Mouse (Mus musculus): Measurements from ENCODE around the gene F2rl1.
"Not testable (repeated sequence)": the region's sequence is repeated elsewhere in the genome, so short reads cannot be mapped to it uniquely, and the experiment has no call there.

F2rl1 gene

GRCm38 (mm10) chr13:95533640-95534039, 8.6 kb upstream of the F2rl1 start:
- no peak for DNase-seq (ENCODE audit: low read depth)

GRCm38 (mm10) chr13:95533121-95533520, 8.1 kb upstream of the F2rl1 start:
- not testable (repeated sequence) for DNase-seq (ENCODE audit: low read depth)

- no peak for DNase-seq (ENCODE audit: low read depth)
Observed at GRCm38 (mm10) chr13:95531273-95532045, 6.4 kb upstream of the F2rl1 start.

- DNase-seq (ENCODE audit: low read depth), result no peak
Observed at GRCm38 (mm10) chr13:95529246-95529645, 4.2 kb upstream of the F2rl1 start.

- no peak for DNase-seq (ENCODE audit: low read depth)
Observed at GRCm38 (mm10) chr13:95524424-95524673, 678 bp downstream of the F2rl1 start.

- peak; percentile 70 for DNase-seq (ENCODE audit: low read depth)
Observed at GRCm38 (mm10) chr13:95523659-95524423, 1.2 kb downstream of the F2rl1 start.

GRCm38 (mm10) chr13:95522176-95522575, 2.9 kb downstream of the F2rl1 start:
- DNase-seq (ENCODE audit: low read depth), result no peak

GRCm38 (mm10) chr13:95521029-95521428, 4.0 kb downstream of the F2rl1 start:
- peak; percentile 74 for DNase-seq (ENCODE audit: low read depth)

- DNase-seq (ENCODE audit: low read depth), result no peak
Observed at GRCm38 (mm10) chr13:95514756-95515155, 10.3 kb downstream of the F2rl1 start.

GRCm38 (mm10) chr13:95510054-95510453, 15.0 kb downstream of the F2rl1 start:
- DNase-seq (ENCODE audit: low read depth), result no peak

- no peak for DNase-seq (ENCODE audit: low read depth)
Observed at GRCm38 (mm10) chr13:95503279-95503917, 21.6 kb downstream of the F2rl1 start.

GRCm38 (mm10) chr13:95496601-95497000, 28.4 kb downstream of the F2rl1 start:
- DNase-seq (ENCODE audit: low read depth), result no peak

GRCm38 (mm10) chr13:95494812-95495211, 30.2 kb downstream of the F2rl1 start:
- DNase-seq (ENCODE audit: low read depth), result peak; percentile 30

- no peak for DNase-seq (ENCODE audit: low read depth)
Observed at GRCm38 (mm10) chr13:95493296-95493695, 31.7 kb downstream of the F2rl1 start.

GRCm38 (mm10) chr13:95491327-95491726, 33.7 kb downstream of the F2rl1 start:
- DNase-seq (ENCODE audit: low read depth), result no peak

- no peak for DNase-seq (ENCODE audit: low read depth)
Observed at GRCm38 (mm10) chr13:95484664-95485063, 40.4 kb downstream of the F2rl1 start.

GRCm38 (mm10) chr13:95481428-95481827, 43.6 kb downstream of the F2rl1 start:
- peak; percentile 82 for DNase-seq (ENCODE audit: low read depth)

GRCm38 (mm10) chr13:95478671-95479413, 46.2 kb downstream of the F2rl1 start, which contains the start of gene S100z:
S100z (minus strand) TSS chr13:95478721.
- no peak for DNase-seq (ENCODE audit: low read depth)

GRCm38 (mm10) chr13:95477173-95477572, 47.9 kb downstream of the F2rl1 start:
- DNase-seq (ENCODE audit: low read depth), result no peak

GRCm38 (mm10) chr13:95475124-95475523, 49.9 kb downstream of the F2rl1 start:
- no peak for DNase-seq (ENCODE audit: low read depth)

GRCm38 (mm10) chr13:95474294-95474693, 50.7 kb downstream of the F2rl1 start:
- DNase-seq (ENCODE audit: low read depth), result no peak

- DNase-seq (ENCODE audit: low read depth), result peak; percentile 59
Observed at GRCm38 (mm10) chr13:95470970-95471369, 54.1 kb downstream of the F2rl1 start.

All from induced T-regulatory cell, adult 2 months (primary cell).